Mouse (Mus musculus): ENCODE measurements around the gene Cecr2.
"Not testable (repeated sequence)": the region's sequence is repeated elsewhere in the genome, so short reads cannot be mapped to it uniquely, and the experiment has no call there.

Gene Cecr2

DNA sequence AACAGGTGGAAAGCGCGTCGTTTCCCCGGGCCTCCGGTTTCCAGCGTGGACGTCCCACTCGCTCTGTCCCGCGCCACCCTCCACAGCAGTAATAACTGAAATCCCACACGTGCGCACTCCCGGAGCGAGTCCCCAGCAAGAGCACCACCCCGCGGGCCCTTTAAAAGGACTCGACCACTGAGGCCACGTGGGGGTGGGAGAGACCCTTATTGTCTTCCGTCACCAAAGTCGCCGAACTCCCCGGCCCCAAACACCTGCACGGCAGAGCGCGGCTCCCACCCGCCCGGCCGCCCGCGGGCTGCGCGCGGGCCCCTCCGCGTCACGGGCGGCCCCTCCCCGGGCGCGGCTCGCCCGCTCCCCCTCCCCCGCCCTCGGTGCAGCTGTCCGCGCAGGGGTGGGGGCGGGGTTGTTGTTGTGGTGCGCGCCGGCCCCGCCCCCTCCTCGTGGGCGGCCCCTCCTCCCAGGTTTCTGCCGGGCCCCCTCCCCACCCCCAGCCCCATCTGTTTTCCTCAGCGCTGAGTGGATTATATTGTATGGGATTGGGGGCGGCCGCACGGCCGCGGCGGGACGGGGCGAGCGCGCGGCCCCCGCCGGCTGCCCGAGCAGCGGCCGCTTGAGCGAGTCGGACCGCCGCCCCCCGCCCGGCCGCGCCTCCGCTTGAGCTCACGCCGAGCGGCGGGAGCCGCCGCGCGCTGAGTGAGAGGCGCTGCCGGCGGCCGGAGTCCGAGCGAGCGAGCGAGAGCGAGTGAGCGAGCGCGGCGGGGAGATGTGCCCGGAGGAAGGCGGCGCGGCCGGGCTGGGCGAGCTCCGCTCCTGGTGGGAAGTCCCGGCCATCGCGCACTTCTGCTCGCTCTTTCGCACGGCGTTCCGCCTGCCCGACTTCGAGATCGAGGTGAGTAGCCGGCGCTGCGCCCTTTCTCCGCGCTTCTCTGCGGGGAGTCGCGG lies at the start of gene Cecr2:
TSS of gene Cecr2 (plus strand) at position 554 of the 945 bp plus-strand sequence.
- peak; percentile 89 for DNase-seq (ENCODE audit: low read depth, low spot score)

GRCm38 (mm10) chr6:120617586-120617985 lies 48.6 kb upstream of the Cecr2 start:
- DNase-seq (ENCODE audit: low read depth, low spot score) = no peak

DNA sequence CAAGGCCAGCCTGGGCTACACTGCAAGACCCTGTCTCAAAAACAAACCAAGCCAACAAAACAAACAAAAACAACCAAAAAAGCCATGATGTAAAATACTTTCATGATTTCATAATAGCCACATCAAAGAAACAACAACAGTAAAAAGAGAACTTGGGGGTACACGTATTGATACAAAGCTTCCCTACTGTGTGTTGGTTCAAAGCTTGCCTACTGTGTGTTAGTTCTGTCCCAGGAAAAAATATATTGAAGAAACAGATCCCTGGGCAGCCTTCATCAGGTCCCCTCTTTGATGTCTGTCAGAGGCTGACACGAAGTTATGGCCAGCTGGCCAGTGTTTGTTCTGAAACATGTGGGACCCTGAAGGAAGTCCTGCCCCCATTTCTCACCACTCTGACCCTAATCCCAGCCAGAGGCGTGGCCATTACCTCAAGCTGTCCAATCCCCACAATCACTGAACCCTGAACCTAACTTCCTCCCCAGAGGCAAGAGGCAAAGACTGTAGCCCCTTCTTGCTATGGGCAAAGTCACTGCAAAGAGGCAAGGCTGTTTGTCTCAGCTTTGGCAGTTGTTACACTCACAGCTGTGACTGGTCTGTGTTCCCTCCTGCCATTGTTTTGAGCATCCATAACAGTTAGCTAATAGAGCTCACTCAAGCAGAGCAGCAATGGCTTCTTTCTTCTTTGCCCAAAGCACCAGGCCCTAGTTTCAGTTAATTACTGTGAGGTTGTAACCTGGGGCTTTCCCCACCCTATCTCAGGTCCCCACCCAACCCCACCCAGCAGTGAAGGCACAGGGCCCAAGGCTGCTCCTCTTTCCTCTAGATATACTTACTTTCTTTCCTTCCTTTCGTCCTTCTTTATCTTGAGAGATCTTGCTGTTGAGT lies 47.4 kb upstream of the Cecr2 start:
- no peak for DNase-seq (ENCODE audit: low read depth, low spot score)

DNA sequence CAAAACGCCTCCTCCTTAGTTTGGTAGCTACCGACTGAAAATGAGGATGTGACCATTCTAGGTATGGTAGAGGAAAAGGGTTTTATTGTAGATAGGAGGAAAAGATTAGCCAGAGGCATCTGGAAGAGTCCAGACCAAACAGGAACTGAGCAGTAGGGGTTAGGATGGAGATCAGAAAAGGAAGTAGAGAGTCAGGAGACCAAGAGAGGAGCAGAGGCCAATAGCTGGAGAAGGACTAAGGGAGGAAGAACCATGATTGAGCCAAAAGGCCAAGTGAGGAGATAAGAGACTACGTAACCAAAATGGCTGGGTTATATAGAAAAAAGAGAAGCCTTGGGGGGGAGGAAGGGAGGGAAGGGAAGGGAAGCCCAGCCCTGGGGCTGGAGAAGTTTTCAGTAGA lies 46.0 kb upstream of the Cecr2 start:
- DNase-seq (ENCODE audit: low read depth, low spot score) = no peak

DNA sequence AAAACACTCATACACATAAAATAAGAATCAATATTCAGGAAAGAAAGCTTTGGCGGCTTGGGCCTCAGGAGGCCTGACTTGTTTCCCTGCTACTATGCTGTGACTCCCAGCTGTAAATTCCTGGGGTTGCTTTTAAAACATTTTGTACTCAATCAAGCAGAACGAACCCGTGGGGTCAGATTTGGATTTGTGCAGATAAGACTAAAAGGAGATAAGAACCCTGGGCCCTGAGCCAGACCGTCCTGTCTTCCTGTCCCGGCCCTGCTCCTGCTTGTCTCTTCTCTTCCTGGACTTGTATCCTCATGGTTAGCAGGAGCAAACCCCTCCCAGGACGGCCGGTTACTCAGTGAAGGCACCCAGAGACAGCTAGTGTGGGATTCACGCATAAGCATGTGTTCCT lies 41.1 kb upstream of the Cecr2 start:
- no peak for DNase-seq (ENCODE audit: low read depth, low spot score)

DNA sequence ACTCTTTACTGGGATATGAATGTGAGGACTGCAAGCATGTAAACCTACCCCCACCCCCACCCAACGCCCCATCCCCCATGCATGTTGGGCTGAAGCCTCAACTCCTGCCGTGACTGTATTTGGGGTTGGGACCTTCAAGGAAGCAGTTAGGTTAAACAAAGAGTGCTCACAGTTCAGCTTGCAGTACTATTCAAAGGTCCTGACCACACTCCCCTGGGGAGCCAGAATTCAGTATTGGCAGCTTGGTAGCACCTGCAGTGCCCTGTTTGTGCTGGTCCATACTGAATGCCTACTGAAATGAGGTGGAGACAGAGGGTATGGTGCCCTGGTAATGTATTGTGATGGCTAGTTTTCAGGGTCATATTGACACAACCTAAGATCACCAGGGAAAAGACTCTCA lies 39.1 kb upstream of the Cecr2 start:
- no peak for DNase-seq (ENCODE audit: low read depth, low spot score)

DNA sequence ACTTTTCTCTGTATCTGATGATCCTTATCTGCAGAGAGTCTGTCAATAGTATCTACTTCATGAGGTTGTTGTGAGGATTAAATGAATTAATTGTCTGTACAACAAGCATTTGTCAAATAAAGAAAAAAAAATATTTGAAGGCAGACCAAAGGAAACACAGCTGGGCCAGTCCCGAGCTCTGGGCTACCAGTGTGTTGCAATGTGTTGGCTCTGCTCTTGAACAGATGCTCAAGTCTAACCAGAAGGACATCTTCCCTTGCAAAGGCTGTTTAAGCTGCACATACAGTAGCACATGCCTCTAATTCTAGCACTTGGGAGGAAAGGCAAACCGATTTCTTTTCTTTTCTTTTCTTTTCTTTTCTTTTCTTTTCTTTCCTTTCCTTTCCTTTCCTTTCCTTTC lies 37.2 kb upstream of the Cecr2 start:
- DNase-seq (ENCODE audit: low read depth, low spot score) = no peak

- DNase-seq (ENCODE audit: low read depth, low spot score) = no peak
Measured at GRCm38 (mm10) chr6:120635391-120636028, 30.7 kb upstream of the Cecr2 start.

DNA sequence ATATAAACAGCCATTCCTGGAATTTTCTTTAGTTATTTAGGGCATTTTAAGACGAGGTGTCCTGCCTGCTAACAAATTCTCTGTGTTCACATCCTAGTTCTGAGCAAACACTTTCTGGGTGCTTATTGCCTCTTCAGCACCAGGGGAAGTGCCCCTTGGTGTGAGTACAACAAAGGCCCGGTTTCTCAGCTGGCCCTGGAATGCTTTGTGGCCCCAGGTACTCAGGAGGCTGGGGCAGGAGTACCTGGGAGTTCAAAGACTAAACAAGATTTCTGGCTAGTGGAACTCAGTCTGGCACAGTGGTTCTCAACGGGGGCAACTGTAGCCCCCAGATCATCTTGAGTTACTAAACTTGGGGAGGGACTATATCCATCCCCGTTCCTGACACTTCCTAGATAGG lies 26.6 kb upstream of the Cecr2 start:
- no peak for DNase-seq (ENCODE audit: low read depth, low spot score)

- no peak for DNase-seq (ENCODE audit: low read depth, low spot score)
Measured at GRCm38 (mm10) chr6:120641866-120642378, 24.2 kb upstream of the Cecr2 start.

DNA sequence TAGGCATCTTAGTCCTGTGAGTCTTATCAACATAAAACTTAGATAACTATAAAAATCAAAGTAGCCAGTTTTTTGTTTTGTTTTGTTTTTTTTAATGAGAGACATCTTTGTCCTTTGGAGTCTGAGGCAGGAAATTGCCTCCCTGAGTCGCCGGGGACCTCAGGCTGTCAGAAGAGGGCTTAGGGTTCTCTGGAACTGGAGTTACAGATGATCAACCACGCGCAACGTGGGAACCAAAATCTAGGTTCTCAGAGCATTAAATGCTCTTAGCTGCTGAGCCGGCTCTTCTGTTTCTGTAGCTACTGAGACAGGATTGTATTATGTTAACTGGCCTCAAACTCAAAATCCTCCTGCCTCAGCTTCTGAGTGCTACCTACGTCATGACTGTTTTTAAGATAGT lies 22.4 kb upstream of the Cecr2 start:
- no peak for DNase-seq (ENCODE audit: low read depth, low spot score)

- DNase-seq (ENCODE audit: low read depth, low spot score) = no peak
Measured at GRCm38 (mm10) chr6:120644346-120645299, 21.5 kb upstream of the Cecr2 start.

GRCm38 (mm10) chr6:120647246-120648028 lies 18.7 kb upstream of the Cecr2 start:
- not testable (repeated sequence) for DNase-seq (ENCODE audit: low read depth, low spot score)

DNA sequence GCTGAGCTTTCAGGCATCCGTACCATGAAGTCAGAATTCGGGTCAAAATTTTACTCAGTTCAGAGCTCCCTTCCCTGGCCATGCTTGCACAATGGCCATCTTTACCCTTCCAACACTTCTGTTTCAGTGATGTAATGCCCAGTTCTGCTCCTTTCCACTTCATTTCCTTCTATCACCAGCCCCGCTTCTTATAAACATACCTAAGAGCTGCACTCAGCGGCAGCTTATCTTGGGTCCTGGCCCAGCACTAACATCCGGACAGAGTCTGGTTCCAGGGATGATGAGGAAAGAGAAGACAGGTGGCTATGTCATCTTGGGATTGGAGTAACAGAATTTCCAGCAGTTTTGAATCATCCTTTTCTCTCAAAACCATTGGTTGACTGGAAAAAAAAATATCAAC lies 18.0 kb upstream of the Cecr2 start:
- DNase-seq (ENCODE audit: low read depth, low spot score) = no peak

GRCm38 (mm10) chr6:120652666-120653065 lies 13.5 kb upstream of the Cecr2 start:
- no peak for DNase-seq (ENCODE audit: low read depth, low spot score)

DNA sequence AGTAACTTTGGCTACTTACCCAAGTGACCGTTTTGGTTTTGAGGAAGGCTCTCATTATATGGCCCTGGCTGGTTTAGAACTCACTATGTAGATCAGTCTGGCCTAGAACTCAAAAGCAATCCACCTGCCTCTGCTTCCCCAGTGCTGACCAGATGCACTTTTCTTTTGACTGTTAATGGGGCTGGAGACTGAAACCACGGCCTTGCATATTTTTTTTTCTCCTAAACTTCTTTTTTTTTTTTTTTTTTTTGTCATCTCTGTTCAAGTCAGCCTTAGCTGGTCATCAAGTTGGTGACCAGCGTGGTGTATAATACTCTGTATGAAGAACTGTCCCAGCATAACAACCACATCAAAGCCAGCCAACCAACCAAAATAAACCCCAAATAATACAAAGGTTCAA lies 10.5 kb upstream of the Cecr2 start:
- no peak for DNase-seq (ENCODE audit: low read depth, low spot score)

- DNase-seq (ENCODE audit: low read depth, low spot score) = no peak
Measured at GRCm38 (mm10) chr6:120658848-120659247, 7.3 kb upstream of the Cecr2 start.

DNA sequence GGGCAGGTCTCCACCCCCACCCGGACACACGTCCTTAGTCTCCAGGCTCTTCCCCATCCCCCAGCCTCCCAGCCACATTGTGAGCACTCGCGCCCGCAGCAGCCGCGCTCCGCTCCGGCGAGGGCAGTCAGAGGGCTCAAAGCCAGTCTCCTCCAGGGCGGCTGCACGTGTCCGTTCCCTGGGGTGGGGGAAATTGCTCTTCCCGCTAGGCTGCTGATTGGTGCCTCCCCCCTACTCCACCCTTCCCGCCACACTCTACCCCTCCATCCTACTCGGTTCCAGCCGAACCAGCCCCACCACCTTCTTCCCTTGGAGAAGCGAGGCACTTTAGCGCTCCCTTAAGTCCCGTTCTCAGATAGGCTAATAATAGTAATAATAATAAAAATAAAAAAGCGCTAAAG lies 754 bp upstream of the Cecr2 start:
- DNase-seq (ENCODE audit: low read depth, low spot score) = peak; percentile 91

- DNase-seq (ENCODE audit: low read depth, low spot score) = peak; percentile 68
Measured at GRCm38 (mm10) chr6:120666761-120667421, 722 bp downstream of the Cecr2 start.
